Mouse (Mus musculus): ENCODE data around the gene Slc7a6. TPM values are rescaled to one million over a fixed set of nuclear protein-coding genes. Genes with fewer than 3 reads are reported as not detected.

The Slc7a6 gene
- polyA plus RNA-seq, 2 experiments = 3.8 to 8.2 TPM

DNA sequence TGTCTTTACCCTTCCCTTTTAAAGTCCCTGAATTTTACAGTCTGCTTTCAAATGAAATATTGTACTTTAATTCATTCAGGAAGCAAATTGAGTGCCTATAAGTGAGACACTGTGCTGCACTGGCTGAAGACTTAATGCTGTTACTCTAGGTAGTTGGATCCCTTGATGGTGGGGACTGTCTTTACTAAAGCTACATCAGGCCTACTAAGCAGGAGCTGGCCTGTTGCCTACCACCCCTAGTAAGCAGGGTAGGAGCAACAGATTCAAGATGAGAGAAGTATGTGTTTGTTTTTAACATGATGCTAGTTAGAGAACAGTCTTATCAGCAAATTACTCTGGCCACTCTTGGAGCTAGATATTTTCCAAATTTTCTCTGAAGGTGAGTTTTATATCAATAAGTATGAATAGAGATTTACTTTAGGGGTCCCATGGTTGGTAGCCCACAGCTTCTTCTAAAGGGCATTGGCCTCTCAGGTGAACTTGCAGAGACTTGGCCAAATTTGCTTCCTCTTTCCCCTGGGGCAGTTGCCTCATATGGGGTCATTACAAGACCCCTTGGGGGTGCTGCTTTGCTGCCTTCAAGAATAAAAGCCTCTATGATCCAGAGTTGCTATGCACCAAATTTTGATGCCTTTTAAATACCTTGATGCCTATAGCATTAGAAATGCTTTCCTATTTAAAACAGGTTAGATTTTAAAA is 39.3 kb upstream of the Slc7a6 start:
- Histone ChIP-seq H3K9ac (replicated peaks) (no peak overlapping the region), H3K36me3 (replicated peaks; ENCODE audit: control insufficient read depth, insufficient read depth, low read depth) (peaks cover 26% of the 10 kb centered on the region; the same call in 1 of the 2 replicates), H3K9me3 (ENCODE audit: control insufficient read depth, low read length) (no peaks in the 10 kb centered on the region), H3K4me2 (ENCODE audit: low read depth) (no peak overlapping the region), H3K4me3 (ENCODE audit: insufficient read depth in 1 of 2, low read depth in 2 of 2, low read length in 2 of 2) (no peak overlapping the region), H3K27ac (no peak overlapping the region), H3K27me3 (ENCODE audit: control insufficient read depth, insufficient read depth, low read length) (peaks cover 3% of the 10 kb centered on the region), H3K4me1 (replicated peaks; ENCODE audit: control insufficient read depth in 2 of 2, insufficient read depth in 2 of 2, low read length in 1 of 2) (no peaks in the 10 kb centered on the region; a peak in 1 of 4 replicates)
- no peak for ATAC-seq (ENCODE audit: insufficient read depth)
- DNase-seq (ENCODE audit: low read depth in 3 of 3, low spot score in 3 of 3) = no peak
- TF ChIP-seq EP300 (IDR thresholded peaks at IDR 0.05; ENCODE audit: low read depth) = no peak
- no peak for TF ChIP-seq CTCF (IDR thresholded peaks at IDR 0.05; ENCODE audit: low read depth)

DNA sequence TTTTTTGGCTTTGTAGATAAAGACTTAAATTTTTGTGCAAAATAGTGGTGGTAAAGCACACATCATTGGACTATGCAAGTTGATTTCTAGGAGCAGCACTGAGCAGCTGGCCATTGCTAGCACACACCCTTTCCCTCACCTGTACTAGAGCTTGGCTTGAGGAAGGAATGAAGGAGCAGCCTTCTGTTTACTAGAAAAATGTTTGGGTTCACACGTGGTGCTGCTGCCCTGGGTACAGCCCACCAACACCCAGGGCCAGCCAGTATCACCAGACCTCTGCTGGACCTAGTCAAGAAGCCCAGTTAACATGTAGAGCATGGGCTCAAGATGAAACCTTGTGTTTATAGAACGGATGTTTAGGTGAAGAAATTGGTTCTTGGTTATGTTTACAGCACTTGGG is 38.7 kb upstream of the Slc7a6 start:
- H3K9ac ChIP-seq (replicated peaks) = no peak overlapping the region
- H3K4me3 ChIP-seq (ENCODE audit: insufficient read depth in 1 of 2, low read depth in 2 of 2, low read length in 2 of 2) = no peak overlapping the region
- ATAC-seq (ENCODE audit: insufficient read depth) (no peak), DNase-seq (ENCODE audit: low read depth in 3 of 3, low spot score in 3 of 3) (no peak)
- peaks cover 26% of the 10 kb centered on the region; the same call in 1 of the 2 replicates for H3K36me3 ChIP-seq (replicated peaks; ENCODE audit: control insufficient read depth, insufficient read depth, low read depth)
- H3K4me1 ChIP-seq (replicated peaks; ENCODE audit: control insufficient read depth in 2 of 2, insufficient read depth in 2 of 2, low read length in 1 of 2) = no peaks in the 10 kb centered on the region; a peak in 1 of 4 replicates
- peaks cover 9% of the 10 kb centered on the region for H3K27me3 ChIP-seq (ENCODE audit: control insufficient read depth, insufficient read depth, low read length)
- 66% methylated on average over 2 of the region's 2 CpGs for WGBS (ENCODE audit: insufficient replicate concordance)
- TF ChIP-seq CTCF (IDR thresholded peaks at IDR 0.05; ENCODE audit: low read depth) (no peak), EP300 (IDR thresholded peaks at IDR 0.05; ENCODE audit: low read depth) (no peak)
- H3K4me2 ChIP-seq (ENCODE audit: low read depth) = no peak overlapping the region
- H3K9me3 ChIP-seq (ENCODE audit: control insufficient read depth, low read length) = no peaks in the 10 kb centered on the region
- H3K27ac ChIP-seq = no peak overlapping the region

DNA sequence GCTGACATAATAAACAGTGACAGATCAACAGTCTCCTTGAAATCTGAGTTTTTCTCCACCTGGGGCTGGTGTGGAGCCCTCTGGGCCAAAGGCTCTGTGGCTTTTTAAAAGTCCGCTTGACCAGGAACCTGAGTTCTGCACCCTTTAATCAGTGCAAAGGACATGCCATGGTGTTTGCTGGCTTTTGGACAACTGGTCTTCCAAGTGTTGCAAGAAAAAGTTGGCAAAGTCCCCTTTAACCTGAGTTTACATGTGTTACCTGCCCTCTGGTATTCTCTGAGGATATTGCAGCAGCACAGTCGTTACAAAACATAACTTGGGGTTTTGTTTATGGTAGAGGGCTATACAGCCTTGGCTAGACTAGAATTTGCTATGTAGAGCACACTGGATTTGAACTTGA is 38.2 kb upstream of the Slc7a6 start:
- Histone ChIP-seq H3K9me3 (ENCODE audit: control insufficient read depth, low read length) (no peaks in the 10 kb centered on the region), H3K4me2 (ENCODE audit: low read depth) (no peak overlapping the region), H3K27me3 (ENCODE audit: control insufficient read depth, insufficient read depth, low read length) (peaks cover 14% of the 10 kb centered on the region), H3K4me1 (replicated peaks; ENCODE audit: control insufficient read depth in 2 of 2, insufficient read depth in 2 of 2, low read length in 1 of 2) (no peaks in the 10 kb centered on the region; a peak in 1 of 4 replicates), H3K9ac (replicated peaks) (no peak overlapping the region), H3K36me3 (replicated peaks; ENCODE audit: control insufficient read depth, insufficient read depth, low read depth) (peaks cover 26% of the 10 kb centered on the region; the same call in 1 of the 2 replicates), H3K4me3 (ENCODE audit: insufficient read depth in 1 of 2, low read depth in 2 of 2, low read length in 2 of 2) (no peak overlapping the region), H3K27ac (no peak overlapping the region)
- TF ChIP-seq EP300 (IDR thresholded peaks at IDR 0.05; ENCODE audit: low read depth) = no peak
- no peak for TF ChIP-seq CTCF (IDR thresholded peaks at IDR 0.05; ENCODE audit: low read depth)
- DNase-seq (ENCODE audit: low read depth in 3 of 3, low spot score in 3 of 3) = no peak
- WGBS (ENCODE audit: insufficient replicate concordance) = 57% methylated on average over 2 of the region's 2 CpGs
- ATAC-seq (ENCODE audit: insufficient read depth) = no peak

DNA sequence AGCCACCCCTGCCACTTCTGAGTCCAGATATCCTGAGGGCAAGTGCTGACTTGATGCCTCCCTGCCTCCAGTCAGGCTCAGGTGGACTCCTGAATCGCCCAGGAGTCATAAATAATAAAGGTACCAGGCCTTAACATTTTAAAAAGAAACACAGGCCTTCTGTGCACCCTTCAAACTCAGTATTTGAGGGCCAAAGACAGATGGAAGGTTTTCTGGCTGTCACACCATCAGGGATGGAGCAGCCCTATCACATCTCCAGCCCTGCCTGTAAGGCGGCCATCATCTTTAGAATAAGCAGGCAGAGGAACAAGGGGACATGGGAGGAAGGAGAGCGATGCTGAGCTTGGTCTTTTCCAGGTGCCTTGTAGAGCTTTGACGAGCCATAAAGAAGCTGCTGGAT is 37.6 kb upstream of the Slc7a6 start:
- TF ChIP-seq CTCF (IDR thresholded peaks at IDR 0.05; ENCODE audit: low read depth) = no peak
- no peak for TF ChIP-seq EP300 (IDR thresholded peaks at IDR 0.05; ENCODE audit: low read depth)
- Histone ChIP-seq H3K9ac (replicated peaks) (no peak overlapping the region), H3K4me2 (ENCODE audit: low read depth) (no peak overlapping the region), H3K4me3 (ENCODE audit: insufficient read depth in 1 of 2, low read depth in 2 of 2, low read length in 2 of 2) (no peak overlapping the region), H3K27me3 (ENCODE audit: control insufficient read depth, insufficient read depth, low read length) (peaks cover 20% of the 10 kb centered on the region), H3K4me1 (replicated peaks; ENCODE audit: control insufficient read depth in 2 of 2, insufficient read depth in 2 of 2, low read length in 1 of 2) (no peaks in the 10 kb centered on the region; a peak in 1 of 4 replicates), H3K36me3 (replicated peaks; ENCODE audit: control insufficient read depth, insufficient read depth, low read depth) (peaks cover 26% of the 10 kb centered on the region; the same call in 1 of the 2 replicates), H3K27ac (no peak overlapping the region), H3K9me3 (ENCODE audit: control insufficient read depth, low read length) (no peaks in the 10 kb centered on the region)
- WGBS (ENCODE audit: insufficient replicate concordance) = 66% methylated on average over 4 of the region's 4 CpGs
- no peak for ATAC-seq (ENCODE audit: insufficient read depth)
- DNase-seq (ENCODE audit: low read depth in 3 of 3, low spot score in 3 of 3) = no peak

DNA sequence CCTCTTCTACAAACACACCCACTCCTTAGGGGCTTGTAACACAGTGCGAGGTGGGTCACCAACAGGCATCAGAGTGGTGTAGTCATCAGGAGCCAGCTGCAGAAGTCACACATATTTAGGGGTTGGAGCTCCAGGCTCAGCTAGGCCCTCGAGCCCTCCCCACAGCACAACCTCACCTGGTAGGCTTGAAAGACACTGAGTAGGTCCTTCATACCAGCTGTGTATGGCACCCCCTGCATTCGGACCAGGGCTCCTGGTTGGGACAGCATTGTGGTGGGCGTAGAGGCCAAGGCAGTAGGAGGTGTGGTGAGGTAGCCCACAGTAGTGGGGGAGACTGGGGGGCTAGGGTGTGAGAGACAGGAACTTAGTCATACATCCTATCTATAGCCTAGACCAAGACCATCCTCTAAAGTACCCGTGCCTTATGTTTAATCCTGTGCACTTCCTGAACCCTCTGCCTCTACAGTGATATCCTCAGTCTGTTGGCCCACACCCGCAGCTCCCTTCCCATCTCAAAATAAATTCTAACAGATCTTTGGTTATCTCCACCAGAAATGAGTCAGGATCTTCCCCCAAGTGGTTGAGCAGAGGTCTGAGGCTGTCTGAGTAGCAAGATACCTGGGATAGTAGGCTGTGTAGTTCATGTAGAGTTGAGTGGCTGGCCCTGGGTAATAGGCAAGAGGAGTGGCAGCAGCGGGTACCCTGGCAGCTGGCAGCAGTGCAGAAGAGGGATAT is 37.0 kb upstream of the Slc7a6 start:
- 33% methylated on average over 7 of the region's 7 CpGs for WGBS (ENCODE audit: insufficient replicate concordance)
- peaks cover 26% of the 10 kb centered on the region for H3K27me3 ChIP-seq (ENCODE audit: control insufficient read depth, insufficient read depth, low read length)
- DNase-seq (ENCODE audit: low read depth in 3 of 3, low spot score in 3 of 3) (no peak), ATAC-seq (ENCODE audit: insufficient read depth) (no peak)
- H3K4me3 ChIP-seq (ENCODE audit: insufficient read depth in 1 of 2, low read depth in 2 of 2, low read length in 2 of 2) = no peak overlapping the region
- H3K9me3 ChIP-seq (ENCODE audit: control insufficient read depth, low read length) = no peaks in the 10 kb centered on the region
- TF ChIP-seq EP300 (IDR thresholded peaks at IDR 0.05; ENCODE audit: low read depth) = 0 out of 2 replicates have a peak, but pooled peaks have one; percentile 18
- no peak for TF ChIP-seq CTCF (IDR thresholded peaks at IDR 0.05; ENCODE audit: low read depth)
- no peak overlapping the region for H3K27ac ChIP-seq
- no peak overlapping the region for H3K4me2 ChIP-seq (ENCODE audit: low read depth)
- no peak overlapping the region for H3K9ac ChIP-seq (replicated peaks)
- peaks cover 26% of the 10 kb centered on the region; the same call in 1 of the 2 replicates for H3K36me3 ChIP-seq (replicated peaks; ENCODE audit: control insufficient read depth, insufficient read depth, low read depth)
- no peaks in the 10 kb centered on the region; a peak in 1 of 4 replicates for H3K4me1 ChIP-seq (replicated peaks; ENCODE audit: control insufficient read depth in 2 of 2, insufficient read depth in 2 of 2, low read length in 1 of 2)

All from liver, embryonic 14.5 days (tissue).